Mouse (Mus musculus): ENCODE measurements around the gene Ecm1.
"Not testable (repeated sequence)": the region's sequence is repeated elsewhere in the genome, so short reads cannot be mapped to it uniquely, and the experiment has no call there.

Gene Ecm1

DNA sequence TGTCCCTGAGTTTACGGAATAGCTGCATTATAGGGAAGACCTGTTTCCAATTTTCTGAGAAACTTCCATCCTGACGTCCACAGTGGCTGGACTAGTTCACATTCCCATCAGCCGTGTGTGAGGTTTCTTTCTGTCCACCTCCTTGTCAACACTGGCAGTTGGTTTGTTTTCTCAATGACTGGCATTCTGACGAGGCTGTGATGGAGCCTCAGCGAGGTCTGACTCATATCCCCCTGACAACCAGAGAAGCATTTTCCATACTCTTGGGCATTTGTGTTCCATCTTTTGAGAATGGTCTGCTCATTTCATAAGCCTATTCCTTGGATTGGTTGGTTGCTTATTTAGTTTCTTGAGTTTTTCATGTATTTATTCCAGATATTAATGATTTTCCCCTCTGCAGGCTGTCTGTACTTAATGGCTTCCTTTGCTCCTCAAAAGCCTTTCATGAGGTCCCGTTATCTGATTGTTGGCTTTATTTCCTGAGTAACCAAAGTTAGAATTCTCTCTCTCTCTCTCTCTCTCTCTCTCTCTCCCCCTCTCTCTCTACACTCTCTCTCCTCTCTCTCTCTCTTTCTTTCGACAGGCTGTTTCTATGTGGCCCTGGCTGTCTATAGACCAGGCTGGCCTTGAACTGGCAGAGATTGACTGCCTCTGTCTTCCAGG is 12.5 kb downstream of the Ecm1 start:
- DNase-seq (ENCODE audit: low spot score), result no peak

DNA sequence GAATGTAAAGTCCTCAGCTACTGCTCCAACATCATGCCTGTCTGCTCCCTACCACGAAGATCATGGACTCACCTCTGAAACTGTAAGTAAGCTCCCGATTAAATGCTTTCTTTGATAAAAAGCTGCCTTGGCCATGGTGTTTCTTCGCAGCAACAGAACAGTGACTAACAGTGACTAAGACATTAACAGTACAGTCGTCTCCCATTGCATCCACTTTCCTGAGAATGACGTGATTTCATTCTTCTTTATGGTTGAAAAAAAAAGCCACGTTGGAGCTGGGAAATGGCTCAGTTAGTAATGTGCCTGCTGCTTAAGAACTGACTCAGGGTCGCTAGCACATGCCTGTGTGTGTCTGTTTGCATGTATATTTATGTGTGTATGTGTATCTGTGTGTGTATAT is 13.5 kb downstream of the Ecm1 start:
- DNase-seq (ENCODE audit: low spot score), result no peak

DNA sequence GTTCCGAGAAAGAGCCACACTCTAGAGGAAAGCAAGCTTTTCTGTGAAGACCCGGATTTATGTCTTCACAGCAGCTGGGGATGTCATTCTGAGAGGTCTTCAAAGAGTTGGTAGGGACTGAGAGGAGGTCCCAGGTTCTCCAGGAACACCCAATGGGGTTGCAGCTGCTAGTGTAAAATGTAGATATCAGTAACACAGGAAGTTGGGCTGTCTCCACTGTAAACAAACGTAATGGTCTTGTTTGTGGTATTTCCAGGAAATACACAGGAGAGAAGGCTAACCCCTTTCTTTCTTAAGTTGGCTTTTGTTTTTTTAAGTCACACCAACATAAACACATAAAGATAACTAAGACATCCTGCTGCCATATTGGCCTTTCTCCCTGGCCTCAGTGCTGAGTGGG is 17.0 kb downstream of the Ecm1 start:
- DNase-seq (ENCODE audit: low spot score), result no peak

DNA sequence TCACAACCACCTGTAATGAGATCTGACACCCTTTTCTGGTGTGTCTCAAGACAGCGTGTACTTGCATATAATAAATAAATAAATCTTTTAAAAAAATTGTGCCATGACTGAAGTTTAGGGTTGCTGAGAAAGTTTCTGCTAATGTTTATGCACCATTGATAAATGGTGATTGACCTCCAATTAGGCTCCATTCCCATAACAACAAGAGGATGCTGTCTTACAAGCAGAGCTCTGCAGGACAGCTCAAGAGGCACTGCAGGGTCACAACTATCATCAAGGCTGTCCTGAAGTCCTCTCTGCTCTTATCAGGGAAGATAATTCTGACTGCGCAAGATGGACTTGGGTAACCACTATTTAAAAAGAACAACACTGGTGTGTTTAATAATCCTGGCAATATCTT is 21.2 kb downstream of the Ecm1 start:
- no peak for DNase-seq (ENCODE audit: low spot score)

DNA sequence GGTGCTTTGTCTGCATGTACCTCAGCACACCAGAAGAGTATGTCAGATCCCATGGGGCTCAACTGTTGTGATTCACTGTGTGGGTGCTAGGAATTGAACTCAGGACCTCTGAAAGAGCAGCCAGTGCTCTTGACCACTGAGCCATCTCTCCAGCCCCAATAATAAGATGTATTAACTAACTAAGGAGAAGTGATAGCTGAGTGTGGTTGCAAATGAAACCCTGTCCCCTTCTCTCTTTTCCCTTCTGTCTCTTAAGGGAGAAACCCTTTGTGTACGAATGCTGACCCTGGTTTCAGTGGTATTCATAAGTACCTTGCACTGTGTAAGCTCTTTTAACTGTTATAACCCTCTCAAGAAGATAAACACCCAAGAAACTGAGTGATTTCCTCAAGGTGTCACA is 23.3 kb downstream of the Ecm1 start:
- no peak for DNase-seq (ENCODE audit: low spot score)

DNA sequence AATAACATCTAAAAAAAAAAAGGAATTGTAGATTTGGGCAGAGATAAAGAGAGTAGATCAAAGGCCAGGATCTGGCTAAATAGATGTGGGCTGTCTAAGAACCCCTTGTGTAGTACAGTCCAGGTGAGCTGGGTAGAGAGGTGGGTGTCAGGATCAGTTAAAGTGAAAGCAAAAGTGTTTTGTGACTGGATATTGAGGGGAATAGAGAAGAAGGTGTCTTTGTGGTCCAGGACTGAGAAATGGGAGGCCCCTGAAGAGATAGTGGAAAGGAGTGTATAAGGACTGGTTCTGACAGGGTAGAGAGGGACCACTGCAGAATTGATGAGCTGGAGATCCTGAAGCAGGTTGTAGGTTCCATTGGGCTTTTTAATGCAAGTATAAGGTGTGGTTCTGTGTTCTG is 29.4 kb downstream of the Ecm1 start:
- DNase-seq (ENCODE audit: low spot score), result no peak

DNA sequence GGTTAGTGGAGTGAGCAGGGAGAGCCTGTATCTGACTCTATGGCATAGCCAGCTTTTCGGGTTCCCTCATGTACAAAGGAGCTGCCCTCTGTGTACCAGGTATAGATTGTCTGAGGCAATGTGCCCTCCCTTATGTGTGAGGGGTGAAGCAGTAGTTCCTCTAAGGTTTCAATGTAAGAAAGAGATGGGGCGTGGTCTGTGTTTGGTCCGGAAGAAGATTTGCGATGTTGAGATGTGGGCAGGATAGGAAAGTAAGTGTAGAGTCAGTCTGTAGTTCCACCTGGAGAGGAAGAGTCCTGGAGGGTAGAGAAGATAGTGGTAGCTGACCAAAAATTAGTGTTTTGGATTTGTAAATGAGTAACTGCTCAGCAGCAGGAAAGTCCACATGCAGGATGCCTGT is 30.3 kb downstream of the Ecm1 start:
- DNase-seq (ENCODE audit: low spot score), result no peak

DNA sequence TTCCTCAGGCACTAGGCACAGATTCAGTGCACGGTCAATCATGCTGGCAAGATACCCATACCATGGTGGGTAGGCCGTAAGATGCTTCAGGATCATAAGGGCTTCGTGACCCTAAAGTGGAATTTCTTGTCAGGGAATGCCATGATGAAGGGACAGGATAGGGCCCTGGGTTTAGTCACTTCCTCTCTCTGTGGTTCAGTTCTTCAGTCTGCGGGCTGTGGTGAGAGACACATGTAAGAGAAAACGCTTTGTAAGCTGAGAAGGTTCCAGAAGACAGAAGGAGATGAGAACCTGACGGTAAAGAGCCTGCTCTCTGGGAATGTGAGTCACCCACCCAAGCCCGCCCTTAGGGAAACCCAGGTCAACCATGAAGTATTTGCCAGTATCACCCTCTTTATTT is 31.9 kb downstream of the Ecm1 start:
- no peak for DNase-seq (ENCODE audit: low spot score)

DNA sequence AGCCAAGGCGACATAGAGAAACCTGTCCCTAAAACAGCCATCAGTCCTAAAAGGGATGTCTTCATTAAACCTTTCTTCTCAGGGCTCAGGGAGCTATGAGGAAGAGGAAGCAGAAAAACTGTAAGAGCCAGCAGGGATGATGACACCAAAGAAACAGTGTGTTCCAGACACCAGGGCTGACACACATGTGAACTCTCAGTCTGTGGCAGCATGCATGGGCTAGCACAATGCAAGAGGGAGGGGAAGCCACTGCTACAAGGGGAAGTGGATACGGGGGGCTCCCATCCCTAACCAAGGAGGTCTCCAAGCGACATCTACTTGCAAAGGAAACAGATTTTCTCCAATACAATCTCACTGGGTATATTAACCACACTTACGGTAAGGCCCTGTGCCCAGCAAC is 33.1 kb downstream of the Ecm1 start:
- no peak for DNase-seq (ENCODE audit: low spot score)

DNA sequence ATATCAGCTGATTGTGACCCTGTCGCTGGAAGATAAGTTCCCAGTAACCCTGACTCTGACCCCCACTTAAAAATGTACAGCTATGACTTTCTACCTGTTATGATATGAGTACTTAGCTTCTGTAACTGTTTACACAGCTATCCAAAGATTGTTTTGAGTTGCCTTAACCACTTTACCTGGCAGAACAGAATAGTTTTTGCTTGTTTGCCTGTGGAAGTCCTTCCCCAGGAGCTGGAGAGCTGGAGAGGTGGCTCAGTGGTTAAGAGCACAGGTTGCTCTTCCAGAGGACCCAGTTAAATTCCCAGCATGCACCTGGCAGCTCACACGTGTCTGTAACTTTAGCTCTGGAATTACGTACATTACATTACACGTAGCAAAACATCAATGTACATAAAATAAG is 34.8 kb downstream of the Ecm1 start:
- DNase-seq (ENCODE audit: low spot score), result no peak

DNA sequence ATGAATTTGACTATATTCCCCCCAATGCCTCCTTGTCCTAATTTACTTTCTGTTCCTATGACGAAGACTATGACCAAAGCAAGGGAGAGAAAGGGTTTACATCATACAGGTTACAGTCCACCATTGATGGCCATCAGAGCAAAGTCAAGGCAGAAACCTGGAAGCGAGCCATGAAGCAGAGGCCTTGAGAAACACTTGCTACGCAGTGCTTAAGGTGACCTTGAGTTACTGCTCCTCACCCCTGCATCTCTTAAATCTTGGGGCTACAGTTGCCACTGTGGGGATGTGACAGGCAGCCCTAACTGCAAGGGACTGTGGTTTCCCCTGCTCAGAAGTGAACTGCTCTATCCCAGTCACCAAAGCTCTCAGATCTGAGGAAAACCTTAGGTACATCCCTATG is 36.1 kb downstream of the Ecm1 start:
- DNase-seq (ENCODE audit: low spot score), result no peak

DNA sequence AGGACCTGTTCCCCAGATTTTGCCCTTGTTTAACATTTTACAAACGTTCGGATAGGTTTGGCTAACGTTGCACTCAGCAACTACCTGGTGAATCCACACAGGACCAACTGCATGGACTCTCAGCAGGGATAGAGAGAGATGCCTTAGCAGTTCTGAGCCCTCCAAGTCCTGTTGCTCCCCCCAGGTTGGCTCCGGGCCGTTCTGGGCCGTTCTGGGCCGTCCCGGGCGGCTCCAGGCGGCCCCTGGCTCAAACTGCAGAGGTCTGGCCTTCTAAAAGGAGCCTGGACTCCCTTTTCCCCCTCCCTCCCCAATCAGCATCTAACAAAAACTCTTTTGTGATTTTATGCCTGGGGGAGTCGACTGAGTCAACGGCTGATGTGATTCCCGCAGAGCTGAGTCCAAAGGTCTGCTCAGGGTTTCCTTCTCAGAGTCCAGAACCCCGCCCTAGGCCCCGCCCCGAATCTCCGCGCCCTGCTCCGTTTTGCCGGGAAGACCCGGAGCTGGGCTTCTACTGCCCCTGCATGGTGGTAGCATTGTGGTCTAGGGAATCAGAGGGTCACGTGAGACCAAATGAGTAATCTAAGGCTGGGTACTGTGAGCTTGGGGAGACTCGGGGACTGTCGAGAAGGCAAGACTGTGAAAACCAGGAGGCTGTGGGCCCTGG is 37.4 kb downstream of the Ecm1 start:
- peak; percentile 46 for DNase-seq (ENCODE audit: low spot score)

DNA sequence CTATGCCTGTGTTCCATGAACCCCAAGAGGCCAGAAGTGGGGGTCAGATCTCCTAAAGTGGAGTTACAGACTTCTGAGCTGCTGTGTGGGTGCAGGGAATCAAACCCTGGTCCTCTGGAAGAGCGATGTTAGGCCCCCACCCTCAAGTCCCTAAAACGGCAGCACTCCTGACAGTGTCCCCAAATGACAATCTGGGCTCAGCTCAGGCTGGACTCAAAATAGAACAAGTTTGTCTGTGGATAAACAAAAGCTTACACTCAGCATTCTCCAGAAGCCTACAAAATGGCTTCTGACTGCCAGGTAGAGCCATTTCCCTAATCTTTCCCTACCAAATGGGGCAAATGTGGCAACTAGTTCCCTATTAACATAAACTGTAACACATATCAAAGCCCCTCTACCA is 38.3 kb downstream of the Ecm1 start:
- DNase-seq (ENCODE audit: low spot score), result no peak

DNA sequence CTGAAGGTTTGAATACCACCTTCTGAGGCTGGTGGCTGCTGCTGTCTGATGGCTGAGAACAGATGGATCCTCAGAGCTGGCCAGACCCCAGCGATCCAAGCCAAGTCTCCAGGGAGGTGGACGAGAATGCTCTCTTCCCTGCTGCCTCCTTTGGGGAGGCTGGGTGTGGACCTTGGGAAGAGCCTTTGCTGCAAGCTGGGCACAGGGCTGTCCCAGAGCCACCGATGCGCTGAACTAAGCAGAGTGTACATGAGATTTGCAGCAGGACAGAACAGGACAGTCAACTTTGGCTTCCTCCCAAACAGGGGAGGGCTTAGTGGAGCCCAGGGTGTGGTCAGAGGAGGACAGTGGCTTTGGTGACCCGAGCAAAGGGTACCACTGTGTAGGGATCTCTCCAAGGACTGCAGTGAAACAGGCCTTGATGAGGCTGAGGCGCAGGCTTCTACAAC is 39.1 kb downstream of the Ecm1 start:
- no peak for DNase-seq (ENCODE audit: low spot score)

DNA sequence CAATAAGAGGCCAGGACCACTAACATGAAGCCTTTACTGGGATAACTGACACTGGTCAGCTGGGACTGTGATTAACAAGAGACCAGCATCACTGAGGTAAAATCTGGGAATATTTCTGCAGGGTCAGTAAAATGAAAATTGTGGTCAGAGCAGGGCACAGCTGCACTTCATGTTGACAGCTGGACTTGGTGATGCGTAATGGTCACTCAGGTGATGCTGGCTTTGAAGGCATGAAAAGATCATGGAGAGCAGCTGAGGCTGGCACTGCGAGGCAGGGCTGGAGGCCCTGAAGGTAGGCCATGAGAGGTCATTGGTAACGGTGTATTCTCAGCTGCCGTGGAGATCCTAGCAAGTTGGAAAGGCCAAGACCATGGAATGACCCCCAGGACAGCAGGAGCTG is 41.1 kb downstream of the Ecm1 start:
- DNase-seq (ENCODE audit: low spot score), result no peak

DNA sequence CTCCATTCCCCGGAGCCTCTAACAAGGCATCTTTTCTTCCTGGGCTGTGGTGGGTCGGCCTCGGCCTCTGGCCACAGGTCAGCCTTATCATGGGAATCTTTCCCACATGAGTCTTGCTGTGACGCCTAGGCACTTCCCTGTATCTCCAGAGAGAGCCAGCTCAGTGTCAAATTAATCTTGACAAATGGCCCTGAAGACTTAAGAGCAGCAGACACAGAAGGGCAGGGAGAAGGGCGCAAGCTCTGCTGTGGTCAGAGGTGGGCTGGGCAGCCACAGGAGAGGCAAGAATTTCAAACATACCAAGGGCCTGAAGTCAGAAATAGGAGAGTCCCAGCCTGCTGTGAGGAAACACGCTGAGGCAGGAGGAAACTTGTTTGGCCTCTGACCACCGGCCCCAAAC is 43.0 kb downstream of the Ecm1 start:
- no peak for DNase-seq (ENCODE audit: low spot score)

DNA sequence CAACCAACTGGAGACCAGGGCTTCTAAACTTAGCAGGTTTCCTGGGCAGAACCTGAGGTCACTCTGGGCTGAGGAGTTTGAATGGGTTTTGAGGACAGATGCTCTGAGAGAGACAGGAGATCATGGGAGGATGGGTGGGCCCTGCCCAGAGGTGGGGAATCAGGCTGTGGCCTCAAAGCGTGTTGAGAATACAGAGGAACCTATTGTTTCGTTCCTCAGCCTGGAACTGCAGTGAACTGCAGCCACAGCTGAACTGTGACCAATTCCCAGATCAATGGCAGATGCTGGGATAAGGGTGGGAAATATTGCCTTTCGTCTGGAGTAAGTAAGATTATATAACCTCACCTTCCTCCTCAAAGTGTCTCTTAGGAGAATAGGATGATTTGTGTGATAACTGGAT is 43.6 kb downstream of the Ecm1 start:
- DNase-seq (ENCODE audit: low spot score), result no peak

DNA sequence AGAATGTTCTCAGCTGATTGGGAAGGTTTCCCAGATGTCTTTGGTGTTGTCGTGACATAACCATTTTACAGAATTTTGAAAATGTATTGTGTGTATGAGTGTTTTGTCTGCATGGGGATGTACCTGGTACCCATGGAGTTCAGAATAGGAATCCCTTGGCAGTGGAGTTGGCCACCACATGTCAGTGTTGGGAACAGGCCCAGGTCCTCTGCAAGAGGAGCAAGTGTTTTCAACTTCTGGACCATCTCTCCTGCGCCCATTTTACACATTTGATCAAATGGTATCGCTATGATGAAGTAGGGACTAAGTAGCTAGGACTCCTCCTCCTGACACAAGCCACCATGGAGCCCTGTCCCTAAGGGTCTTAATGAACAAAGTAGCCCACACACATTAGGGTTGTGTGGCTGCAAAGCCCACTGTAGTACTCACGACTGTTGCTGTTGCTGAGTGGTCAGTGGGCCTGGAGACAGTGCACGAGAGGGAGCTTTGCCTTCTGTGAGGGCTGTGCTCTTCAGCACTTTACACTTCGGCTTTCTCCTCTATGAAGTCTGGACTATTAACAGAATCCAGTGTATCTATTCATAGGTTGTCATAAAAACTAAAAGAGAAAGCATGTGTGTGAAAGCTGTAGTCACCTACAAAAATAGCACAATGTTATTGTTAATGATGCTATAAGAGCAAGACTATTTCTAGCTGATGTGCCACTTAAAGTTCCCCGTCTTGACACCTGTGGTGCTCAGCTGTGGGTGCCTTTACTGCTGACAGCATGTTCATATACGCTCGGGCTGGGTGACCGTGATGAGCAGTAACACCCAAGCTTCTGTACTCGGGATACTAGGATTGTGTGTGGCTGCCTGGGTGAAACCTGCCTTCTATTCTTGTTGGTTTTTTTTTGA is 44.3 kb downstream of the Ecm1 start:
- no peak for DNase-seq (ENCODE audit: low spot score)

DNA sequence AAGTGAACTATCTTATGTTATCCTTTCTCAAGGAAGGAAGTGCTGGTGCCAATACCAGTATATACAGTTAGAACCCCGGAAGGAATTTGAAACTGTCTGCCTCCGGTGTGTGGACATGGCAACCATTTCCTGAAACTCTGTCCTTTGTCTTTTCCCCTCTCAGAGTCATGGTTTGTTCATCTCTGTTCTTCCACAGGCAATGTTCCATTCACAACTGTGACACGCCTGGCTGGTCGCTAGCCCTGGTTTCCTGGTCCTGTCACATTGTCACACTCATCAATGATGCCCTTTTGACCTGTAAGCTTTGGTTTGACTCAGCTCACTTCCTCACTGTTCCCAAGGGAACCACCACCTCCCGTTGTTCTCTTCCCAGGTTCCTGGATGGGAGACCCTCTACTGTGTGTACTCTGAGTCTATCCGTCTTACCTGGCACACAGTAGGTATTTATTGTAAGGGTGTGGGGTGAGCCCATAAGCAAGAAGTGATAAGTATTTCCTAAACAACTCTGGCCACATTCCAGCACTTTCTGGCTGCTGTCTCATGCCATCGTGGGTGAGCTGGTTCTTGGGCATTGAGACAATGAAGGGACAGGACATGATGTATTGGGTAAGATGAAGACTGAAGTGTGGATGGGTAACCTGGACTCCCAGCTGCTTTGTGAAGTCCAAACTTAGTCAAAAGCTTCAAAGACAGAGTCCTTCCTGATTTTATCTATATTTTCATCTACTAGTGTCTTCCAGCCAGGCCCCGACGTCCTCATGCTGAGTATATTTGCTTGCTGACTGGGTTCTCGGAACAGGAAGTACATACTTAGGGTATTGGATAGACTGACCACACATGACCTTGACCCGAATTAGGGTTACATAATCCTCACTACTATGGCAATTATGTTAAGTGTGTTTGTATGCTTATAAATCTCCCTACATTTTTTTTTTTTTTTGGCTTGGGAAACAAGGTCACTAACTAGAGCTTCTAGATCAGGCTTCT is 45.3 kb downstream of the Ecm1 start:
- DNase-seq (ENCODE audit: low spot score), result no peak

DNA sequence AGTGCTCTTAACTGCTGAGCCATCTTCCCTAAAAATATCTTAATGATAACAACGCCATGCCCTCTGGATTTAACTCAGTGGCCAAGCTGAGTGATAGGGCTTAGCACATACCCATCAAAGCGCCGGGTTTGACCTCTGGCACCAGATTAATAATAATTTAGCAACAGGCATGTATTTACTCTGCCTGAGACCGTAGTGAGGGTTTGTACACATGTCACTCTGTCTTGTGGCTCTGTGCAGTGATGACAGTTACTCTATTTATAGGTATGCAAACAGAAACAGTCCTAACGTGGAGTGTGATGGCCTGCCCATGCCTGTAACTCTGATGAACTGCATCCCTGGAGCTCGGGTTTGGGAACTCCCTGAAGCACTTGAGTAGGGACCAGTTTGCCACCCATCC is 46.7 kb downstream of the Ecm1 start:
- no peak for DNase-seq (ENCODE audit: low spot score)

DNA sequence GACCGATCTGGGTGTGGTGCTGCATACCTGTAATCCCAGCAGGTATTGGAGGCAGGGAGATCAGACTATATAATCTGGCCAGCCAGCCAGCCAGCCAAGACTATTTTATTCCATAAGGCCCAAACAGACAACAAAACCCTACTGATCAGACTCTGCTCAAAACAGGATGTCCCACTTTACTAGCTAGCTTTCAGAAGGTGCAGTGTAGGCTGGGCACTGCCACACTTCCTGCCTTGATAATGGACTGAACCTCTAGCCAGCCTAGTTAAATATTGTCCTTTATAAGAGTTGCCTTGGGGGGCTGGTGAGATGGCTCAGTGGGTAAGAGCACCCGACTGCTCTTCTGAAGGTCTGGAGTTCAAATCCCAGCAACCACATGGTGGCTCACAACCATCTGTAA is 48.8 kb downstream of the Ecm1 start:
- DNase-seq (ENCODE audit: low spot score), result not testable (repeated sequence)

DNA sequence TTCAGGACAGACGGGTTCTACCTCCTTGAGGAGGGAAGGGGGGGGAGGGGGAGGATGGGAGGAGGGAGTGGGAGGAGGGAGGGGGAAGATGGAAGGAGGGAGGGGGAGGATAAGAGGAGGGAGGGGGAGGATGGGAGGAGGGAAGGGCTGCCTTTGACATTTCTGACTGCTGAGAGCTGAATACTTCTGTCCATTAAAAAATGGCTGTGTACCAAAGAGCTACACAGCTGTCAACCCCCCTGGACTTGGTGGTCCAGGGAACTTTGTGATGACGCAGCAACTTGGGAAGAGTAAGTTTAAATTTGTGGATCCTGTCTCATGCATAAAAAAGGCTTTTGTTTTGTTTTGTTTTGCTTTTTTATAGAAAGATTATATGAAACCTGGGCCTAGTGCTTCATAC is 49.4 kb downstream of the Ecm1 start:
- no peak for DNase-seq (ENCODE audit: low spot score)
